Mouse (Mus musculus) thymus, postnatal 14 days (tissue): ENCODE data around the gene Kng1.
"Not testable (repeated sequence)": the region's sequence is repeated elsewhere in the genome, so short reads cannot be mapped to it uniquely, and the experiment has no call there.

ENCODE experiments used
- DNase-seq: peaks from one replicate; pipeline ENCODE4 v3.0.0; 2021

The Kng1 gene

DNA sequence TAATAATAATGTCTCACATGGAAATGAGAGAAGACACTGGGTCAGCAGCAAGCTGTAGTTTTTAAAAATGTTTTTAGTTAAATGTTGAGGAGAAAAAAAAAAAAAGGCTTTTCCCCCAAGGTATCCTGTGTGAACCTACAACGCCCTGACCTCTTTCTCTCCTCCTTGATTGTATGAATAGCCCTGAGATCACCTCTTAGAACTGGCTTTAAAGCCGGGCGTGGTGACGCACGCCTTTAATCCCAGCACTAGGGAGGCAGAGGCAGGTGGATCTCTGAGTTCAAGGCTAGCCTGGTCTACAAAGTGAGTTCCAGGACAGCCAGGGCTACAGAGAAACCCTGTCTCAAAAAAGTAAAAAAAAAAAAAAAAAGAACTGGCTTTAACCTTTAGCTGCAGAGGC is 37.9 kb downstream of the Kng1 start:
- DNase-seq, result not testable (repeated sequence)

DNA sequence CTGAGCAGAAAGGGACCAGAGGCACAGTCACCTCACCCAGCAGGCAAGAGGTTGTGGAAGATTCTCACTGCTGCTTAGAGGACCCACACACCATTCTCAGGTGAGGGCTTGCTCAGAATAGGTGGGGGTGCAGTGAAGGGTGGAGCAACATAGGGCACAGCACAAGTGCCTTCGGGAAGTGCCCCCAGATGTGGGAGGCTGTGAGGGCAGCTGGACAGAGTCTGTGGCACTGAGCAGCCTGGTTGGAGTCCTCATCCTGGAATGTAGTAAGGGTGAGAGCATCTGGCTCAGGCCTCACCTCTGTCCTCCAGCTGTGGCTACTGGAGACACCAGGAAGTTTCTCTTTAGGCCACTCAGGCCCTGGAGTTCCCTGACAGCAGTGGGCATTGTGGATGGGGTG is 39.2 kb downstream of the Kng1 start:
- DNase-seq, result not testable (repeated sequence)

DNA sequence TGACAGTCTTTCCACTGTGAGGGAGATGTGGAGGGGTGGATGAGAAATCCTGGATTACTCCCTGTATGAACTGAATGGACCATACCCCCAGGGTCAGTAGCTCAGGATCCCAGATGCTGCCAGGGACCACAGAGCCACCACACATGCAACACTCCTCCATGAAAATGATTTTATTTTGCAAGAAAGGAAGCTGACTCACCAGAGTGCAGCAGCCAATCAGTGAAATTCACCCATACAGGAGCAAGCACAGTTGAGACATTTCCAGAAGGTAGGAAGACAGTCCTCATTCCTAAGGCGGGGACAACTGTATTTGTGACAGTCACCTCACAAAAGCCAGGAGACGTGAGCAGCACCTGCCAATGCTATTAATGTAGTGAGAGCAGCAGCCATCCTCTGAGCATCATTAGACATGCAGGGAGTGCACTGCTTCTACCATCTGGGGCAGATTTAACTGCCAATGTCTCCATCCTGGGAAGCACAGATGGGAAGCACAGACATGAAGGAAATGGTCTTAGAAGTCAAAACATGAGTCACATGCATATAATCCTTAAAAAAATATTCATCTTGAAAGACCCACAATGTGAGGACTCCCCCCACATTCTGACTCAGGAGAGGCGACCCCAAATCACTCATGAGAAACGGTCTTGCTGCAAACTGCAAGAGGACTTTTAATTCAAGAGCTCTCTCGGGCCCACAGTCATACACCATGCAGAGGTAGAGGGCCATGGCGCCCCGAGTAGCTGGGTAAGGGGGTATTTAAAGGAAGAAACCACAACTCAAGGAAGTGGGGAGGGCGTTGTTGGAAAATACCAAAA is 39.8 kb downstream of the Kng1 start:
- not testable (repeated sequence) for DNase-seq

DNA sequence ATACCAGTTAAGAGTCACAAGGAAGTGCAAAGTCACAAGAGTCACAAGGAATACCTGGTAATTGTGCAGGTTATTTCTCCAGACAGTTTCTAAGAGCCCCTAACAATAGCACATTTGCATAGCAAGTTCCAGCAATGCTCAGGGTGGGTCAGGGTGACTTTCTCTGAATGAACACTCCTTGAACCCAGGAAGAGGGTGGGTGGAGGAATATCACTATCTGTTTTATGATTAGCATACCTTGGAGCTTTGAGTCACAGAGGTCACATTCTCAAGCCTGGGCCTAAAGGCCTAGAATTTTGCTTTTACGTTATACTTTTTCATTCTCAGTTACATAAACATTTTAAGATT is 40.4 kb downstream of the Kng1 start:
- DNase-seq, result not testable (repeated sequence)

DNA sequence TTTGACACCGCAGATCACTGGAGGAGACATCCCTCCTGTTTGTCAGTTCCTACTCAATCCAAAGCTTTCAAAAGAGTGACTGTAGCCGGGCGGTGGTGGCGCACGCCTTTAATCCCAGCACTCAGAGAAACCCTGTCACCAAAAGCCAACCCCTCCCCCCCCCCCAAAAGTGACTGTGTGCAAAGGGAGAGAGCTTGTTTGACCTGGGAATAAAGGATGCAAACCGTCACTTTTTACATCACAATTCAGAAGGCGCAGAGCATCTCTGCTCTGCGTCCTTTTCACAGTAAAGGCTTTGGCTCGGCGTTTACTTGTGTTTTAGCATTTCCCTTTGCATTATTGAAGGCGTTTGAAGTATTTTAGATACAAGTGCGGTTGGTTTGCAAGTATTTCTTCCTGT is 42.0 kb downstream of the Kng1 start:
- no peak for DNase-seq

DNA sequence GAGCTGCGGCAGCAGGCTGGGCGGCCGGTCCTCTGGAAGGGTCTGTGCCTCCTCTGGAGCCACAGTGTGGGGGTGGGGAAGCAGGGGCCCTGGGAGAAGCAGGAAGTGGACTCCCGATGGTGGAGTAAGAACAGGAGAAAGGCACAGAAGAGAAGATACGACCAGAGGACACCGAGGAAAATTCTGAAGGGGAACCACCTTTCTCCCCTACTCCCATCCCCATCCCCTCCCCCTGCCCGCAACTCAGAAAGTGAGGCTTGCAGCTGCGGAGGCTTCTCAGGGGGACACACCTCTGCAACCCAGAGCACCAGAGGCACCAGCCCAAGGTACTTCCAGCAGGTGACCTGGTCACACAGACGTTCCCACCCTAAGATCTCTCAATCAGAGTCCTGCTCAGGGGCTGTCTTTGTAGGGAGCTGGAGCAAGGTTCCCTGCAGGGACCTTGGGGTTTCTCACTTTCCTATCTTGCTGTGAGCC is 42.5 kb downstream of the Kng1 start:
- DNase-seq, result peak; percentile 40

DNA sequence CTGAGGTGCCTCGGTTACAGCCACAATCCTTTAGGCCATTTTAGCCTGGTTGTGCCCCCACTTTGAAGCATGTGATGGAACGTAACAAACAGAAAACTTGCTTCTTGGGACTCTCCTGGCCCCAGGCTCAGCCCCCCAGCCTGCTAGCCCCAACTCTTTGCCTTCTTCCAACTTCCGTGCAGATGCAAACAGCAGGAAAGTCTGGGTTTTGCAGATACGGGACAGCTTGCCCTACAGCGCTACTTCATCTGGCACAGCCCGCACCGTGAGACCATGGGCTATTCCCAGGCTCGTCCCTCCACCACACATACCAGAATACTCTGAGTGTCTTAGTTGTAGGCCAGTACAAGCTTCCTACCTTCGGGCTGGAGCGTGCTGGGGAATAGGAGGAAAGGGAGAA is 42.9 kb downstream of the Kng1 start:
- DNase-seq, result no peak

DNA sequence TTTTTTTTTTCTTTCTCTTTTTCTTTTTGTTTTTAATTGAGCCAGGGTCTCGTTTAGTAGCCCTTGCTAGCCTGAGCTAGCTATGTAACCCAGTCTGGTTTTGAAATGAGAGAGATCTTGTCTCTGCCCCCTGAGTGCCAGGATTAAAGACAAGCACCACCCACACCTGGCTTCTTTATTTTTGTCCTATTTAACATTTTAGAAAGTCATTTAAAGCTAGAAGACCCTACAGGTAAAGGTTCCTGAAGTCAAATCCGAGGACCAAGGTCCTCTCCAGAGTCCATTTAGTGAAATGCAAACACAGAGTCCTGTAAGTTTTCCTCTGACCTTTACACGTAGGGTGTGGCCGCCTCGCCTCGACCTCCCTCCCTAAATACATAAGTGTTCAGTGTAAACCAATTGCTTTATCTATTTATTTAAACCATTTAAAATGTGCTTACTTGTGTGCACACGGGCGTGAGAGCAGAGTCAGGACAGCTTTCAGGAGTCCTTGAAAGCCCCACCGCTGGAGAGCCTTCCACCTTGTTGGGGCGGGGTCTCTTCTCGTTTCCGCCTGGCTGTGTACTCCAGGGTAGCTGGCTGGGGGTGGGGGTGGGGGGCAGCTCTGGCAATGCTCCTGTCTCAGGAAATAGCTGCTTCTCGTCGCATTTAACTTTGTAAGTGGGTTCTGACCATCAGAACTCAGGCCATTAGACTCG is 44.8 kb downstream of the Kng1 start:
- peak; percentile 75 for DNase-seq

DNA sequence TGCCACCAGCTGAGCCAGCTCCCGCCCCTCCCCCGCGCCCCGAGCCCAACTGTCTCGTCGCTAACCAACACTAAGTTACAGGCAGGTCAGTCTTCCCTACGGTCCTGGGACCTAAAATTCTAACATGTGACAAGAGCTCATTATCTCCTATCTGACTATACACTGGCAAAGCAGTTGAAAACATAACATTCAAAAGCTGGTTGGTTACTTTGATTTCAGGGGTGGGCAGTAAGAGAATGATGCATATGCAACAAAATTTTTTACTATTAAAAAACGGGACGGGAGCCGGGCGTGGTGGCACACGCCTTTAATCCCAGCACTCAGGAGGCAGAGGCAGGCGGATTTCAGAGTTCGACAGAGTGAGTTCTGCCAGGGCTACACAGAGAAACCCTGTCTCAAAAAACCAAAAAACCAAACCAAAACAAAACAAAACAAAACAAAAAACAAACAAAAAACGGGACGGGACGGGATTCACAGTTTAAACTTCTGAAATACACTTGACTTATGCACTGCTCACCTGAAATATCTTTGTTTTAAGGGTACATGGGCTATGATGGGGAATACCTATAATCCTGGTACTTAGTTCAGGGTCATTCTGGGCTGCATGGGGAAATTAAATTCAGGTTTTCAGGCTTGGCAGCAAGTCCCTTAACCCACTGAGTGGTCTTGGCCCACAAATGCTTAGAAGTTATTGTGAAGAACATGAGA is 45.5 kb downstream of the Kng1 start:
- DNase-seq, result no peak

DNA sequence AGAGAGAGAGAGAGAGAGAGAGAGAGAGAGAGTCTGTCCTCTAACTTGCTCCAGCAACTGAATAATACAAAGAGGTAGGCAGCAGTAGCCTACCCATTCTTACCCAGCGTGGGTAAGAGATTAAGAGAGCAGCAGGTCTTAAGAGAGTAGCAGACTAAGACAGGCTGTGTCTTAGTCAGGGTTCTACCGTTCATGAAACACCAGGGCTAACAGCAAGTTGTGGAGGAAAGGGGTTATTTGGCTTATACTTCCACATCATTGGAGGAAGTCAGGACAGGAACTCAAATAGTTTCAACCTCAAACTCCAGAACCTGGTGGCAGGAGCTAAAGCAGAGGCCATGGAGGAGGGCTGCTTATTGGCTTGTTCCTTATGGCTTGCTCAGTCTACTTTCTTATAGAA is 46.2 kb downstream of the Kng1 start:
- DNase-seq, result no peak

DNA sequence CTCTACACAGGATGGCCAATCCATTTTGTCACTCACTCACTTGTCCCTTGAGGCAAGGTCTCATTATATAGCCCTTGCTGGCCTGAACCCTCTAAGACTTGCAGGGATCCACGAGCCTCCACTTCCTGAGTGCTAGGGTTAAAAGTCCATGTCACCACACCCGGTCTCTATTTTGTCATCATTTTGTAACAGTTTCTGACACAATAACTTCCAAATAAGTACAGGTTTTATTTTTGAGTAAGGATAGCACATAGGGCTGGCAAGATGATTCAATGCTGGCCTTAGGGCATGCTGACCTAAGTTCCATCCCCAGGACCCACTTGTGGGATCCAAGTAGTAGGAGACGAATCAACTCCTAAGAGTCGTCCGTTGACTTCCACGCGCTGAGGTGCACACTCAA is 48.5 kb downstream of the Kng1 start:
- no peak for DNase-seq

DNA sequence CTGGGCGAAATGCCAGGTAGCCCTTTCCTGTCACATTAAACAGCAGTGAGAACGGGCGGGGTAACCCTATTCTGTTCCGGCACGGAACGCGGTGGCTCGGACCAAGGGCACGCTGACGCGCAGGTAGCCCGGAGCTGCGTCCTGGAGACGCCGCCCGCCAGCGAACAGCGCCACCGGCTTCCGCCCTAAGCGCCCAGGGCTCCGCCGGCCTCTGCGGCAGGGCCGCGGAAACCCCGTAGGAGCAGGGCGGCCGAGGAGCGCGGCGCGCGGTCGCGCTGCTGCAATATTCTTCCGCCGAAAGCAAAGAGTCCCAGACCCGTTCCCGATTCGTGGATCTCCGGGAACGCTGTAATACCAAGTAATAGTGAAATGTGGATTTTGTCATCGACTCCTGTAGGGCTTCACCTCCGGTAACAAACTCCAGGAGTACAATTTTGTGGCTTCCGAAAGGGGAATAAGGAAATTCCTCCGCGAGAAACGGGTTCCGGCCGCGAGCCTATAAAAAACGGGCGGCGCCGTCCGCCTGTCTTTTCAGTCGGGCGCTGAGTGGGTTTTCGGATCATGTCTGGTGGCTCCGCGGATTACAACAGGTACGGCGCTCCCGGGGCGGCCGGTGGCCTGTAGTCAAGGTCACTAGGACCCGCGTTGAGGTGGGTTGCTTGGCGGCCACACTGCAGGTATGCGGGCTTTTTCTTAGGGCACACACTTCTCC is 49.7 kb downstream of the Kng1 start, which contains the start of gene Eif4a2:
Gene Eif4a2 (plus strand): TSS at position 214 of the 712 bp plus-strand sequence.
- DNase-seq, result peak; percentile 95

DNA sequence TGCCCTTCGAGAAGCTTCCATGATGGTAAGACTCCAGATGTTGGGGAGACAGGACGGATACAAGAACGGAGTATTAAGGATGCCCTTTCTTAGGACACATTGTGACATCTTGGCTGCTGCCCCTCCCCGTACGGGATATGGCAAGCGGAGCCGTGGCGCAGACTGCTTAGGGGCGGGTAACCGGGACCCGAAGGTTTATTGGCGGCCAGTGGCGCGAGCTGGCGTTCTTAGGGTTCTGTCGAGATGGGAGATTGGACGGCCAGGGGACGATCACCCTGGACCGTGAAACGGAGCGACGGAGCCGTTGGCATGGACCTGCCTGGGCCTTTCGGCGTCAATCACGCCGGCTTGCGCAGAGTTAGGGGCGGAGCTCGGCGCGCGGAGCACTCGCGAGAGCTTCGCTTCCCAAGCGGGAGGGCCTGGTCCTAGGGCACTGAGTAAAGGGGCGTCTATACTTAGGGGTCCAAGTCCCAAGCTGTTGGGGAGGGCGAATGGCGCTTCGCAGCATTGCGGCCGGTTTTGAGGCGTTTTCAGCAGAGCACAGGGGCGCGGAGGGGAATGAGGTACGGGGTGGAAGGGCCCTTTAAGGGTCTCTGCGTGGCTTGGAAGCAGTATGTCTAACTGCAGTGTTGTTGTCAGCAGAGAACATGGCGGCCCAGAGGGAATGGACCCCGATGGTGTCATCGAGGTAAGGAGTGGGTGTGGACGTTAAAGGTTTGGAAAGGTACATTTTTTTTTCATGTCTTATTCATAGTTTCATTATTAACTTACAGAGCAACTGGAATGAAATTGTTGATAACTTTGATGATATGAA is 50.5 kb downstream of the Kng1 start:
- DNase-seq, result peak; percentile 90

DNA sequence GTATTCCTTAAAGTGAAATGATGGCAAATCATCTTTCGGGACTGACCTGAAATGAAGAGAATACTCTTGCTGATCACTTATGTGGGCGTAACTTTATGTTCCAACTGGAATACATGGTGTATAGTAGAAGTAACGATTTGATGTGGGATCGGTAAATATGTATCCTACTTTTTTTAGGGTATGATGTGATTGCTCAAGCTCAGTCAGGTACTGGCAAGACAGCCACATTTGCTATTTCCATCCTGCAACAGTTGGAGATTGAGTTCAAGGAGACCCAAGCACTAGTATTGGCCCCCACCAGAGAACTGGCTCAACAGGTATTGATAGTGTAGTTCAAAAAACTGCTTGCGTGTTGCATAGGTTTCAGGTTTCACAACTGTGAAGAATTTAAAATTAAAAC is 51.3 kb downstream of the Kng1 start:
- DNase-seq, result no peak

DNA sequence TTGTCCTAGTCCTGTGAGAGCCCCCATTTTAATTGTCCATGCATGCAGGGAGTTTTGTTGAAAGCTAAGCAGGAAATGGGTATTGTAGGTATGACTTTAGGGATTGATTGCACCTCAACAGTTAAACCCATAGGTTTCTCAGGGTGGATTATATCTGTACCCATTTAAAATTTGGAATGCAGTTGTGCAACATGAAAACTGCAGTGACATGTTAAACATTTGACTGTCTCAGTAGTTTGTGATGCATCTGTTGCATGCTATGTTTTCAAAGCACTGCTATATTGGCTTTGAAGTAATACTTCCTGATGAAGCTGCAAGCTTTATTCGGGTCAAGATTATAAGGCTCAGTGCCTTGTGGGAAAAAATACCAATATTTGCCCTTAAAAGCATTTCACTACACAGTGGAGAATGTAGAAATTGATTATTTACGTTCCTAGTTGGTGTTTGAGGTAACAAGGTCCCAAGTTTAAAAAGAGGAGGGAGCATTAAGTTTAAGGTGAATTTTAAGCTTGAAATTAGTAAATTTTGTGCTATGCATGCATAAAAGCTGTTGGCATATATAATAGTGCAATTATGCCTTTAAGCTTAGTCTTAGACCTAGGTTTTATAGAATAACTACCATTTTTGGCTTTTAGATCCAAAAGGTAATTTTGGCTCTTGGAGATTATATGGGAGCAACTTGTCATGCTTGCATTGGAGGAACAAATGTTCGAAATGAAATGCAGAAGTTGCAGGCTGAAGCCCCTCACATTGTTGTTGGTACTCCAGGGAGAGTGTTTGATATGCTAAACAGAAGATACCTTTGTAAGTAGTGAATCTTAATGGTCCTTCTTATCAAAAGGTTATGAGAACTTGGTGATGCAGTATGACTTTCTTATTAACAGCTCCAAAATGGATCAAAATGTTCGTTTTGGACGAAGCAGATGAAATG is 52.0 kb downstream of the Kng1 start:
- DNase-seq, result no peak

DNA sequence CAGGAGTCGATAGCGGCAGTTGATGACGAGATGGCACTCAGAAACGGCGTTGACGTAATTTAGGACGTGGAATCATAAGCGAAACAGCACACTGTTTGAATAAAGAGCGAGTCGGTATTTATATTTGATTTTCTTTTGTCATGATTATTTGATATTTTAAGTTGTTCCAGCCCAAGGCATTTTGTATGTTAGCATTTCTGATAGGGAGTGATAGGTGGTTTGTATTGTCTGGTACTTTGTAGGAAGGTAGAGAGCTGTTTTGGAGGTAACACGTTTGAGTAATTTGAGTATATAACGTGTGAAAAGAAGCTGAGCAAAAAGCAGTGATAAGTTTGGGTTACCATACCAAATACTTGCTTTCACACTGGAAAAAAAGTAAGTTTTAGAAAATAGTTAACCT is 54.7 kb downstream of the Kng1 start:
- DNase-seq, result no peak

DNA sequence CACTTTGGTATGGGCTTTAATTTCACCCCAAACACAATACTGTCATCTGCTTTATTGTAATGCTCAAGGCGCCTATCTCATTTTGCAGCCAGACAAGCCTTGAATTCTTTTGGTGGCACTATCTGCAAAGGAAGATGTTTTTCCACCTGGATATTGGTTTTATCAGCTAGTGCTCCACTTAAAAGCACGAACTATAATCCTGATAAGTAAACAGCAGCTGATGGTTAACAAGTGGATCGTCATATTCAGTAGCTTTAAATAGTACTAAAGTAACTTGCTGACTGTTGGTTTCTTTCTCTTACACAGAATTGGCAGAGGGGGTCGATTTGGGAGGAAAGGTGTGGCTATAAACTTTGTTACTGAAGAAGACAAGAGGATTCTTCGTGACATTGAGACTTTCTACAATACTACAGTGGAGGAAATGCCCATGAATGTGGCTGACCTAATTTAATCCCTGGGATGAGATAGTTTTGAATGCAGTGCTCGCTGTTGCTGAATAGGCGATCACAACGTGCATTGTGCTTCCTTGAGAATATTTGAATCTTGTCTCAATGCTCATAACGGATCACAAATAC is 55.3 kb downstream of the Kng1 start:
- DNase-seq, result no peak

DNA sequence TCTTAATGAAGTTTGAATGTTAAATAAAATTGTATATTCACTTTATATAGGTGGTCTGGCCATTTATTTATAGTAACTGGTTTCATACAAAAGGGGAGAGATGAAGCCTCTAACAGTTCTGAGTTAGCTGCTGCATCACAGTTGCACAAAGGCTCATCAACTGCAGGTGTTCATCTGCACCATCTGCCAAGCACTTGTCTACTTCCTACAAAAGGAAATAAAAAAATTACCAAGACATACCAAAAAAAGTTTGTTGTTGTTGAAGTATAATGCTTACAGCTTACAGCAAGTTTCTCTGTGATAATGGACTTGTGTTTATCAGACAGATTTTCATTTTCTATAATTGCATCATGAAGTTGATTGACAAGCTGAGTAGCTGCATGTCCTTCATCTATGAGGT is 56.2 kb downstream of the Kng1 start:
- no peak for DNase-seq

DNA sequence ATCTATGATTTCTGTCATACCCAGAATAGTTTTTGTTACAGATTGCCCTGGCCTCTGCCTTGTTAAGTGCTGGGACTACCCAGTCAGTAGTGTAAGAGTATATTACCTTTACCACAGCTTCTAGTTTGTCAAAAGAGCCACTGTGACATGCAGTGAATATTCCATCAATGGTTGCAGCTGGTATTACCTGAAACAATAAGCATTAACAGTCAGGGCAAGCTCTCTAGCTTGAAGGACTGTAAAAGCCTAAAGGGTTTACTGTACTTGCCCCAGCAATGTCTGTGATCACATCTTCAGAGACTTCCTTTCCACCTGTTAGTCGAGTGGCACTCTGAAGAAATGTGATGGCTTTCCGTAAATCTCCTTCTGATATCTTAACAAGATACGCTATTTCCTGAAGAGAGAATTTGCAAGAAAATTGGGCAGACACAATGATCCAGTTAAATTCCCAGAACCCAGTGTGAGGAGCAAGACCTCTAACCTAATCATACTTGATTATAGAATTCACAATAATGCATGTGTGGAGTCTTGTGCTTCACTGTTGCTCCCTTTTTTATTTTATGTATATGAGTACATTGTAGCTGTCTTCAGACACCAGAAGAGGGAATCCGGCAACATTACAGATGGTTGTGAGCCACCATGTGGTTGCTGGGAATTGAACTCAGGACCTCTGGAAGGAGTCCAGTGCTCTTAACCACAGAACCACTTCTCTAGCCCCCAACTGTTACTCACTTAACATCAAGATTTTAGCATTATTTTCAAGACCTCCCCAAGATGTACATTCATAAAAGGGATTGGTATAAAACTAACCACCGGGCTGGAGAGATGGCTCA is 56.9 kb downstream of the Kng1 start:
- no peak for DNase-seq

DNA sequence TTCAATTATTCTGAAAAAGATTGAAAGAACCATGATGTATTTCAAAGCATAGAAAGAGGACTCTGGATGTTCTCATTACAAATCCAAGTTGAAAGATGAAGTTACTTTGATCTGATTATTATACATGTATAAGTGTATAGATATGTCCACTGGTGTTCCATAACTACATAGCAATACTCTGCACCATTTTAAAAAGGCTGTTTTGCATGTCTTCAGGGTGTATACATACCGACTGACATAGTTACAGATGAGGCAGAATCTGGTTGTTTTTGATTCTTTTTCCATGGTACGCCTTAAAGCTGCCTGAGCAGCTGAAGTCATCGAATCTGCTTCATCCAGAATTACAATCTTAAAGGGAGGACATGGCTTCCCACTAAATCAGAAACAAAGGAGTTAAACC is 57.8 kb downstream of the Kng1 start:
- no peak for DNase-seq
